Mouse (Mus musculus): ENCODE measurements around the gene Gm128.
"Not testable (repeated sequence)": the region's sequence is repeated elsewhere in the genome, so short reads cannot be mapped to it uniquely, and the experiment has no call there.

DNA sequence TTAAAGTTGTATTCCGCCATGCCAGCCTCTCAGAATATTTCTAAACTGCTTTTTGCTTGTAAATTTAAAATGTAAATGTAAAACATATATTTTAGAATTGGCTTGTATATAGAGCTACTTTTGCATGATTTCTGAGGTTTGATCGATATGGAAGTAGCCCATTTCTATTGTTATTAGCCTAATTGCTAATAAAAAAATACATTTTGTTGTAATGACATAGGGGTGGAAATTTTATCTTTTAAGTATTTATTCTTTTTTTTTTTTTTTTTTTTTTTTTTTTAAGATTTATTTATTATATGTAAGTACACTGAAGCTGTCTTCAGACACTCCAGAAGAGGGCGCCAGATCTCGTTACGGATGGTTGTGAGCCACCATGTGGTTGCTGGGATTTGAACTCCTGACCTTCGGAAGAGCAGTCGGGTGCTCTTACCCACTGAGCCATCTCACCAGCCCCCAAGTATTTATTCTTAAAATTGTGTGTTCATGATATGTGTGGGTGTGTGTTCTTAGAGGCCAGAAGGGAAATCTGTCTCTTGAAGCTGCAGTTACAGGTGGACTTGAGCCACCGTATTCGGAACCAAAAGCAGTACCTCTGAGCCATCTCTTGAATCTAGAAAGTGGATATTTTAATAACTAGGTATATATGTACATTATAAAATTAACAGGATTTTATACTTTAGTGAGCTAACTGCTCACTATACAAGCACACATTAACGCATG, 28.3 kb downstream of the Gm128 start:
- not testable (repeated sequence) for TF ChIP-seq MAX (IDR thresholded peaks at IDR 0.05; ENCODE audit: low read length); POLR2AphosphoS5 (IDR thresholded peaks at IDR 0.05; ENCODE audit: borderline replicate concordance, low read depth, low read length); POLR2A (IDR thresholded peaks at IDR 0.05; ENCODE audit: control insufficient read depth in 1 of 2, insufficient read depth in 1 of 2, low read depth in 1 of 2, low read length in 2 of 2, poor library complexity in 1 of 2)
